Mouse (Mus musculus) forebrain, embryonic 12.5 days (tissue): Measurements from ENCODE around the gene Gm12355. TPM values are rescaled to one million over a fixed set of nuclear protein-coding genes. Genes with fewer than 3 reads are reported as not detected.
"Not testable (repeated sequence)": the region's sequence is repeated elsewhere in the genome, so short reads cannot be mapped to it uniquely, and the experiment has no call there.

Experiments
- ATAC-seq: fragments of 200-750 bp; cut with Nextera tagmentation; 2 replicates; pipeline ENCODE4 v1.8.0; 2017; ENCODE audit warnings: moderate TSS enrichment; ENCODE audit not compliant: low FRiP score
- H3K27ac ChIP-seq: fragments of 300-500 bp; sonication (generic); 2 replicates; pipeline ENCODE4 v1.5.1; 2016; ENCODE audit warnings: mild to moderate bottlenecking
- H3K27me3 ChIP-seq: fragments of 300-500 bp; sonication (generic); 2 replicates; pipeline ENCODE4 v1.6.1; 2016; ENCODE audit warnings: mild to moderate bottlenecking
- H3K36me3 ChIP-seq: fragments of 300-500 bp; sonication (generic); replicated peaks from 2 replicates; pipeline ENCODE4 v1.6.1; 2016; ENCODE audit warnings: mild to moderate bottlenecking
- H3K4me1 ChIP-seq: fragments of 300-500 bp; sonication (generic); 2 replicates; pipeline ENCODE4 v1.6.1; 2016
- H3K4me2 ChIP-seq: fragments of 300-500 bp; sonication (generic); 2 replicates; pipeline ENCODE4 v1.6.1; 2016; ENCODE audit warnings: mild to moderate bottlenecking, moderate library complexity
- H3K4me3 ChIP-seq: fragments of 300-500 bp; sonication (generic); replicated peaks from 2 replicates; pipeline ENCODE4 v1.5.1; 2016; ENCODE audit warnings: mild to moderate bottlenecking
- H3K9ac ChIP-seq: fragments of 300-500 bp; sonication (generic); 2 replicates; pipeline ENCODE4 v1.6.1; 2016; ENCODE audit warnings: mild to moderate bottlenecking
- H3K9me3 ChIP-seq: fragments of 300-500 bp; sonication (generic); 2 replicates; pipeline ENCODE4 v1.6.1; 2016
- WGBS: fragments of 180-500 bp; shearing (Covaris S2); methylation state at CpG from one replicate; pipeline ENCODE4 v1.1.7; 2016; 5-methylcytosine and 5-hydroxymethylcytosine counted together
- polyA plus RNA-seq: library from polyadenylated mRNA; unstranded; fragments of >200 nt; fragmentation: Nextera tagmentation; extraction: Ambion mirVana; gene quantifications from 2 replicates; pipeline ENCODE4 v1.2.1, GENCODE M21; 2016

The Gm12355 gene
- polyA plus RNA-seq = 1.2 and 1.4 TPM in 2 replicates

DNA sequence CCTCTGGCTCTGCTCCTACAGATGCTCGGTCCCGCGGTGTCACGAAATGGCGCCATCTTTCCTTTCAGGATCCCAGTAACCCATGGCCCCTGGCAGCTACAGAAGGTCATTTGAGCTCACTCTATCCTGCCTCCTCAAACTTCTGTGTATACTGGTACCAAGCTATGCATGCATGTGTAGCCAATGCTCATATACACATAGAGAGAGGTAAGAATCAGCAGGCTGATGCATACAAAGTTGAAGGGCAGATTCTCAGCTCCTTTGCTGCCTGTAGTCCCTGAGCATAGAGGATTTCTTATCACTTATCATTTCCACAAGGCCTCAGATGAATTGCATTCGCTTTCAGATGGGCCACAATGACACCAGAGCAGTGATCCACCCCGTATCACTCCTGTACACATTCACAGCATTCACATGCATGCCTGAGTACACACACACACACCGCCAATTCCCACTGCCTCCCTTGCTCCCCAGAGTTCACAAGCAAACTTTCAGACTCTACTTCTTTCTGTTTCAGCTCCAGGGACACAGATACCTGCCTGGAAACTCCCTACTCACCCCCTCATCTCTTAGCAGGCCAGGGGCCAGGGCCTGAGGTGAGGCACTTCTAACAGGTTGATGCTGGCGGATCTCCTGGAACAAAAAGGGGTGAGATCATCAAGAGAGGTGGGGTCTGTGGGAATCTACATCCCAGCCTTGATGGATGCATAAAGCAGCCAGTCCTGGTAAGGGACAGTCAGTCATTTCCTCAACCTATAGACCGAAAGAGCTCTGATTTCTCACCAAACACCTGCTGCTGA lies at the start of gene Gm12355, which contains the start of gene Gsdma3:
Gene Gm12355, minus strand, starts transcription at position 51 of the 800 bp plus-strand sequence.
Gene Gsdma3, plus strand, starts transcription at position 750 of the 800 bp plus-strand sequence.
- peaks cover 5% of the 10 kb centered on the region; the same call in 1 of the 2 replicates for H3K9me3 ChIP-seq
- H3K27ac ChIP-seq = no peak within 1 kb of the TSS
- no peak within 1 kb of the TSS for H3K4me3 ChIP-seq
- ATAC-seq = no peak
- H3K36me3 ChIP-seq = no peaks in the 10 kb centered on the region
- WGBS = 90% methylated on average over 10 of the region's 10 CpGs
- no peaks in the 10 kb centered on the region; the same call in 1 of the 2 replicates for H3K27me3 ChIP-seq
- H3K9ac ChIP-seq = no peak within 1 kb of the TSS
- H3K4me2 ChIP-seq = no peak within 1 kb of the TSS
- H3K4me1 ChIP-seq = no peaks in the 10 kb centered on the region

DNA sequence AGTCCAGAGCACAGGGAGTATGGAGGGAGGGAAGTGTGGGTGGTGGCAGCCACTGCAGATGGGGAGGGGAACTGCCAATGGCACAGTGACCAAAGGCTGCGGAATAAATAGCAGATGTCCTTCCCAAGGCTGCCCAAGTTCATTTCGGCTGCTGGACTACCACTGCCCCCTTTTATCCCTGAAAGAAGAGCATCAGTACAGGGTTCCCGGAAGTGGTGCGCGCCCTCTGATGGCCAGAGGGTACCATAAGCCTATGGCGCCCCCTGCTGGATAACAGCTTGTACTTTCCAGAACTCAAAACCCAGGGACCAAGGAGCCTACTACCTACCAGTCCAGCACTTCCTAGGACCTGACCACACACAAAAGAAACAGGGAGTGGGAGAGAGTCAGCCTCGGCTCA lies 47.7 kb upstream of the Gm12355 start:
- not testable (repeated sequence) for H3K4me3 ChIP-seq, H3K27ac ChIP-seq, H3K4me1 ChIP-seq, ATAC-seq, H3K9me3 ChIP-seq, H3K36me3 ChIP-seq, H3K9ac ChIP-seq
- Histone ChIP-seq H3K27me3 (peaks cover 34% of the 10 kb centered on the region), H3K4me2 (peak overlapping the region; percentile 29; the same call in 1 of the 2 replicates)
- WGBS = 11% methylated on average over 7 of the region's 7 CpGs

DNA sequence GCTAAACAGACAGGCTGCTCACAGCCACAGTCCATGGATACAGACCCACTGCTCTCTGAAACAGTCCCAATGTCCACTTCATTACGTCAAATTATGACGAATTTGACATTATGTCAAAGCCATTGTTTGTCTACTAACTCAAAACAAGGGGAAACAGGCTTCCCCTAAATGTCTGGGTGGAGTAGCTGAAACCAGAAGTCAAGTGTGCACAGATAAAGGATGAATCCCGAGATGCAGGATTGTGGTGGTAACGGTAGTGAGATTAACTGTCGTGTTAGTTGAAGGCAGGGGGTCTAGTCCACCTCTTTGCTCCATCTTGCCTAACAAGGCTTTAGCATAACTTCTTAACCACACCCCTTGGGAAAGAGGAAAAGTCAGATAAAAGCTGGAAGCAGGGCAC lies 47.0 kb upstream of the Gm12355 start:
- ATAC-seq = no peak
- Histone ChIP-seq H3K27ac (no peak overlapping the region), H3K4me3 (no peak overlapping the region), H3K9ac (no peak overlapping the region), H3K27me3 (peaks cover 40% of the 10 kb centered on the region), H3K9me3 (no peaks in the 10 kb centered on the region), H3K36me3 (no peaks in the 10 kb centered on the region), H3K4me2 (no peak overlapping the region), H3K4me1 (no peaks in the 10 kb centered on the region)
- WGBS = 92% methylated on average over 5 of the region's 5 CpGs

DNA sequence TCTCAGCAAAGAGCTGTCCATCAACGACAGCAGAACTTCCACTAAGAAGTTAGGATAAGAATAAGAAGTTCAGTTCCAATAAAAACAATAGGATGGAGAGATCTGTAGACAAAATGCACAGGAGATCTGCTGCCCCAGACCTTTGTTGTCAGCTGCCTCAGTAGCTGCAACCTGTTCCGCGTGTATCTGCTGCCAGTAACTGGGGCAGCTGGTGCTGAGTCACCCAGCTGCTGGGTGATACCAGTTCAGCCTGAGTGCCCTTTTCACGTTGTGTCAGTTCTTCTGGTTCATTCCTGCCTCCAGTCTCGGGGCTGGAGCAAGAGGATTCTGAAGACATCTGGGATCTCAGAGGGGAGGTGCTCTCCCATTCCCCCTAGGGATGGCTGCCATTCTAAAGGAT lies 46.4 kb upstream of the Gm12355 start:
- H3K27me3 ChIP-seq = peaks cover 45% of the 10 kb centered on the region
- no peaks in the 10 kb centered on the region for H3K4me1 ChIP-seq
- ATAC-seq = no peak
- no peak overlapping the region for H3K9ac ChIP-seq
- 68% methylated on average over 5 of the region's 5 CpGs for WGBS
- no peaks in the 10 kb centered on the region for H3K9me3 ChIP-seq
- H3K36me3 ChIP-seq = no peaks in the 10 kb centered on the region
- no peak overlapping the region for H3K4me2 ChIP-seq
- no peak overlapping the region for H3K27ac ChIP-seq
- H3K4me3 ChIP-seq = no peak overlapping the region

DNA sequence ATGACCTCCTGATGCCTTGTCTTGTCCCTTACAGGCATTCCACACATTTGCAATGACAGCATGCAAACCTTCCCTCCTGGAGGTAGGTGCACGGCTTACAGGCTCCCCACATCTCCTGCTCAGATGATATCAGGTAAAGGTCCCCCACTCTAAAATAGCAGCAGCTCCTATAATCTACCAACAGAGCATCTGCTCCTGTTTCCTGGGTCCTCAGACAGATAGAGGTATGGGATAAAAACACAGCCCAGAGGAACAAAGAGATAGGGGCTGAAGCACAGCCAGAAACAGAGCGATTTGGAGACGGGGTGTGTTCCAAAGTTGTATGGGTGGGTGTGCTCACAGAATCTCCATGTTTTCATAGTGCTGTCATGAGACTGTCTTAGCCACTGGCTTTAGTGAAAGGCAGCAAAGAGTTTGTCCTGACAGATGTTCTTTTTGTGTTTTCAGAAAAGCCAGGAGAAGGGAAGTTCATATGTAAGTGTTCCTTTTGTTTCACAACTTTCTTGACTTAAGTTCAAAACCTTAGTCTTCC lies 45.9 kb upstream of the Gm12355 start:
- no peak for ATAC-seq
- Histone ChIP-seq H3K27me3 (peaks cover 50% of the 10 kb centered on the region), H3K36me3 (no peaks in the 10 kb centered on the region), H3K4me2 (no peak overlapping the region), H3K4me1 (no peaks in the 10 kb centered on the region), H3K27ac (no peak overlapping the region), H3K4me3 (no peak overlapping the region), H3K9ac (no peak overlapping the region), H3K9me3 (no peaks in the 10 kb centered on the region)
- 72% methylated on average over 3 of the region's 3 CpGs for WGBS

DNA sequence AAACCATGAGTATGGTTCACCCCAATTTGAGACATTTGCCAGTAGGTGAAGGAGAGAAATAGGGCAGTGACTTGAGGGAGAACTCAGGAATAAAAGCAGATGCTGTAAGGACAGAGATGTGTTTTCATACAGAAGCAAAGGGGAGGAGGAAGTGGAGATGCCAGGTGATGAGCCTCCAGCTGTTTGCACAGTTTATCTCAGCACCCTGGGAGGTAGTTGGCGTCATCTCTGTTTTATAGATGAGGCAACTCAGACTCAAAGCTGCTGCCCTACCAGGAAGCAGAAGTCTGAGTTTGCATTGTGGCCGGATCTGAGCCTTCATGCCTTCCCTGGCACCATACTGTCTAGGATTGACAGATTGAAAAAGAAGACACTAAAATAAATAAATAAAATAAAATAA lies 43.5 kb upstream of the Gm12355 start:
- WGBS = 78% methylated on average over 2 of the region's 2 CpGs
- no peak for ATAC-seq
- no peaks in the 10 kb centered on the region for H3K36me3 ChIP-seq
- H3K27me3 ChIP-seq = peaks cover 54% of the 10 kb centered on the region
- no peak overlapping the region for H3K9ac ChIP-seq
- H3K4me2 ChIP-seq = no peak overlapping the region
- no peak overlapping the region for H3K27ac ChIP-seq
- no peaks in the 10 kb centered on the region for H3K4me1 ChIP-seq
- no peak overlapping the region for H3K4me3 ChIP-seq
- no peaks in the 10 kb centered on the region for H3K9me3 ChIP-seq

DNA sequence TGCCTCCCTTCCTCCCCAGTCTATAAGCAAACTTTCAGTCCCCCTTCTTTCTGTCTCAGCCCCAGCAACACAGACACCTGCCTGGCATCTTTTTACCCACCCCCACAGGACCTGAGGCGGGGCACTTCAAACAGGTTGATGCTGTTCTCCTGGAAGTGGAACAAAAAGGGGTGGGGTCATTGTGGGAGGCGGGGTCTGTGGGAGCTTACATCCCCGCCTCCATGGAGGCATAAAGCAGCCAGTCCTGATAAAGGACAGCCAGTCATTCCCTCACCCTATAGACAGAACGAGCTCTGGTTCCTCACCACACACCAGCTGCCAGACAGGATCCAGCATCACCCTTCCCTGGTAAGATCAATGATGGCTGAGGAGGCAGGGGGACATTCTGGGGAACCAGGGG lies 38.6 kb upstream of the Gm12355 start, which contains the start of gene Gsdma:
Gene Gsdma, plus strand, starts transcription at position 261 of the 400 bp plus-strand sequence.
- H3K4me2 ChIP-seq = no peak within 1 kb of the TSS
- no peak for ATAC-seq
- H3K4me3 ChIP-seq = no peak within 1 kb of the TSS
- 0 out of 2 replicates have a peak, but pooled peaks cover 3% of the 10 kb centered on the region for H3K4me1 ChIP-seq
- H3K9me3 ChIP-seq = no peaks in the 10 kb centered on the region
- H3K36me3 ChIP-seq = no peaks in the 10 kb centered on the region
- H3K27me3 ChIP-seq = peaks cover 32% of the 10 kb centered on the region
- WGBS = 15% methylated on average over 4 of the region's 4 CpGs
- no peak within 1 kb of the TSS for H3K27ac ChIP-seq
- no peak within 1 kb of the TSS for H3K9ac ChIP-seq

DNA sequence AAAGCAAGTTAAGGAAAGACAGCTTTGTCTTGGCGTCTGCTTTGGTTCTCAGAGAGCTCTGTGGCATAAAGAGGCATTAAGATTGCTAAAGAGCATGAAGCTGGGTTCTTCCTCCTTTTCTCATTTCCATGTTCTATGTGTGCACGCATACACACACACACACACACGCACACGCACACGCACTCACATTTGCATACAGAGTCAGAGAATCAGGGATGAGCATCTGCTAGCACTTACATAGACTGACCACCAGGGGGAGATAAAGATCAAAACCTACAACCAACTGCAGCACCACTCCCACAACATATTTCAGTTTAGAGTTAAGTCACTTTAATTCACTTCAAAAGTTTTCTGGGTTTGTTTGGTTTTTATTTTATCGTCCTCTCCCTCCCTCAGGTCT lies 35.1 kb upstream of the Gm12355 start:
- no peak for ATAC-seq
- Histone ChIP-seq H3K4me1 (0 out of 2 replicates have a peak, but pooled peaks cover 3% of the 10 kb centered on the region), H3K36me3 (no peaks in the 10 kb centered on the region), H3K9me3 (no peaks in the 10 kb centered on the region), H3K27ac (no peak overlapping the region), H3K4me2 (no peak overlapping the region), H3K27me3 (peaks cover 9% of the 10 kb centered on the region; the same call in 1 of the 2 replicates), H3K4me3 (no peak overlapping the region), H3K9ac (no peak overlapping the region)
- WGBS = 10% methylated on average over 6 of the region's 6 CpGs

DNA sequence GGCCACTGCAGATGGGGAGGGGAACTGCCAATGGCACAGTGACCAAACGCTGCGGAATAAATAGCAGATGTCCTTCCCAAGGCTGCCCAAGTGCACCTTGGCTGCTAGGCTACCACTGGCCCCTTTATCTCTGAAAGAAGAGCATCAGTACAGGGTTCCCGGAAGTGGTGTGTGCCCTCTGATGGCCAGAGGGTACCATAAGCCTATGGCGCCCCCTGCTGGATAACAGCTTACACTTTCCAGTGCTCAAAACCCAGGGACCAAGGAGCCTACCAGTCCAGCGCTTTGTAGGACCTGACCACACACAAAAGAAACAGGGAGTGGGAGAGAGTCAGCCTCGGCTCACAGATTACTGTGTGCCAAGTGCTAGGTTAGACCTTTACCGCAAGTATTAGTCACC lies 29.6 kb upstream of the Gm12355 start:
- H3K4me2 ChIP-seq, H3K27ac ChIP-seq, ATAC-seq, H3K36me3 ChIP-seq, H3K4me3 ChIP-seq, H3K9ac ChIP-seq, H3K27me3 ChIP-seq, H3K9me3 ChIP-seq, H3K4me1 ChIP-seq: not testable (repeated sequence)
- 18% methylated on average over 7 of the region's 7 CpGs for WGBS

DNA sequence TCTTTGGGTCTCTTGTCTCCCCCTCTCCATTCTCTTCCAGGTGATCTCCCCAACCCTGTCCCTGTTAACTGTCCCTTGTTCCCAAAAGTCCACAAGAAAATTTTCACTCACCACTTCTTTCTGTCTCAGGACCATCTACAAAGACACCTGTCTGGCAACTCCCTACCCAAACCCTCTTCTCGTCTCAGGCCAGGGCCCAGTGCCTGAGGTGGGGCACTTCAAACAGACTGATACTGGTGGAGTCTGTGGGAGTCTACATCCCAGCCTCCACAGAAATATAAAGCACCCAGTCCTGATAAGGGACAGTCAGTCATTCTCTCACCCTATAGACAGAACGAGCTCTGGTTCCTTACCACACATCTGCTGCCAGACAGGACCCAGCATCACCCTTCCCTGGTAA lies 21.0 kb upstream of the Gm12355 start, which contains the start of gene Gsdma2:
Gene Gsdma2, plus strand, starts transcription at position 301 of the 400 bp plus-strand sequence.
- Histone ChIP-seq H3K4me3 (no peak within 1 kb of the TSS), H3K4me2 (no peak within 1 kb of the TSS), H3K9me3 (no peaks in the 10 kb centered on the region), H3K4me1 (no peaks in the 10 kb centered on the region), H3K27ac (no peak within 1 kb of the TSS), H3K9ac (no peak within 1 kb of the TSS), H3K27me3 (peaks cover 10% of the 10 kb centered on the region), H3K36me3 (no peaks in the 10 kb centered on the region)
- ATAC-seq = no peak
- 71% methylated on average over 2 of the region's 2 CpGs for WGBS

DNA sequence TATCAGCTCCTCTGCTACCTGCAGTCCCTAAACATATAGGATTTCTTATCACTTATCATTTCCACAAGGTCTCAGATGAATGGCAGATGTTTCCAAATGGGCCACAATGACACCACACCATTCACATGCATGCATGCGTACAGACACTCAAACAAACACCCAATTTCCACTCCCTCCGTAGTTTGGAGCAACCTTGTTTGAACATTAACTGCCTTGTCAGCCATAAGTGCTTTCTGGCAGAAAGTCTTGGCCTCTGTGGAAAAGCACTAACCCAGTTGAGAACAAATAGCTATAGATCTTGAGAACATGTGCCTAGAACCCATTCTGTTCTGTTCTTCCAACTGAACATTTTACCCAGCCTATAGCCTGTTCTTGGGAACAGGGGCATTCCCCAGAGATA lies 20.5 kb upstream of the Gm12355 start:
- WGBS = 90% methylated on average over 2 of the region's 2 CpGs
- Histone ChIP-seq H3K27ac (no peak overlapping the region), H3K36me3 (no peaks in the 10 kb centered on the region), H3K4me2 (no peak overlapping the region), H3K4me1 (no peaks in the 10 kb centered on the region), H3K27me3 (peaks cover 10% of the 10 kb centered on the region), H3K4me3 (no peak overlapping the region), H3K9ac (no peak overlapping the region), H3K9me3 (no peaks in the 10 kb centered on the region)
- ATAC-seq = no peak

DNA sequence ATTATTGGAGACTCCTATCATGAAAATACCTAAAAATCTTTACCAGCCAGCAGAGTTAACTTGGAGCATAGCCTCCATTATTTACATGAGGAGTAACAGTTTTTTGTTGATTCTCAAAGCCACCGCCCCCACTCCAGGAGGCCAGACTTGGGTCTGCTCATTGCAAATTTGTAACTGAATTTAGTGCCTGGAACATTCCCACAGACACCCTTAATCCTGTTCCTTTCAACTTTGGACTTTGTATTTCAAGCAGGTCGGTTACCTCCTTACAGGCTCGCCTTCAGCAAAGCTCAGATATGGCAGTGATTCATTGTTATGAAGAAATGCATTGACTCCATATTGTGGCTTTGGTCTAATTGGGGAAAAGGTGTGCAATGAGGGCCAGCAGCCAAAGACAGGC lies 19.3 kb upstream of the Gm12355 start:
- Histone ChIP-seq H3K9ac (no peak overlapping the region), H3K4me1 (no peaks in the 10 kb centered on the region), H3K4me3 (no peak overlapping the region), H3K9me3 (no peaks in the 10 kb centered on the region), H3K27ac (no peak overlapping the region), H3K36me3 (no peaks in the 10 kb centered on the region), H3K4me2 (no peak overlapping the region), H3K27me3 (peaks cover 10% of the 10 kb centered on the region)
- ATAC-seq = no peak
- WGBS = 85% methylated on average over 3 of the region's 3 CpGs
